Comparison of ENCODE assay signal across 8 mouse cellular contexts in genomic region chr1:191395871-191396433, GRCm38 (mm10). TPM values are rescaled to one million over a fixed set of nuclear protein-coding genes. Genes with fewer than 3 reads are reported as not detected.
A peak's percentile ranks its signal among the peaks of the same experiment; 100 is the strongest.
DNase-seq lines count a peak whose midpoint lies in the region; ATAC-seq lines count a peak whose summit lies in the region.

No protein-coding gene starts in this region.

- H3K9ac ChIP-seq in embryonic facial prominence, embryonic 13.5 days = peak overlapping the region; percentile 91

- H3K36me3 ChIP-seq in embryonic facial prominence, embryonic 13.5 days = no peaks in the 10 kb centered on the region

- under 1% methylated on average over 43 of the region's 43 CpGs for WGBS in embryonic facial prominence, embryonic 13.5 days

- no peaks in the 10 kb centered on the region for H3K9me3 ChIP-seq in embryonic facial prominence, embryonic 13.5 days

- DNase-seq in CD4-positive, CD25-positive, alpha-beta regulatory T cell, adult 2 months (ENCODE audit: low read depth, low spot score) = peak; percentile 81
- DNase-seq in heart, postnatal 10 days = peak; percentile 67 to 72
- peak; percentile 35 to 40 for DNase-seq in layer of hippocampus, adult 18-20 months (ENCODE audit: low spot score in 2 of 2)
- DNase-seq in lung, postnatal 36 days = peak; percentile 58
- DNase-seq in spleen, adult 18-20 months = peak; percentile 68 to 71

- H3K27me3 ChIP-seq in embryonic facial prominence, embryonic 13.5 days = no peaks in the 10 kb centered on the region

- H3K4me1 ChIP-seq in embryonic facial prominence, embryonic 13.5 days = peaks cover 7% of the 10 kb centered on the region

- peak; percentile 1 for ATAC-seq in activated CD4-positive, CD25-positive, alpha-beta regulatory T cell, adult 4 months
- no peak for ATAC-seq in embryonic facial prominence, embryonic 13.5 days (ENCODE audit: insufficient number of reproducible peaks, insufficient read depth, low FRiP score, low TSS enrichment, low read depth)
- no peak for ATAC-seq in erythroid progenitor cell, adult 5-6 weeks (replicated peaks; ENCODE audit: low FRiP score, poor library complexity, severe bottlenecking)

- H3K4me3 ChIP-seq in embryonic facial prominence, embryonic 13.5 days = peak overlapping the region; percentile 88

- peak overlapping the region; percentile 79 for H3K4me2 ChIP-seq in embryonic facial prominence, embryonic 13.5 days

- H3K27ac ChIP-seq in embryonic facial prominence, embryonic 13.5 days = peak overlapping the region; percentile 96

- intact Hi-C loops in heart, postnatal 10 days (cut with DNase I) = loop anchor here (5.0 kb wide), 1 partner anchor 426 kb away; the partner anchor contains the start of gene Nek2

RNA-seq across cellular contexts. Expression of gene Ppp2r5a, which starts 7.1 kb away (rescaled TPM):
- polyA plus RNA-seq in activated CD4-positive, CD25-positive, alpha-beta regulatory T cell, adult 4 months (2017; shearing (Covaris generic)) = 10 to 100 TPM; 43.2 to 52.2 TPM
- polyA plus RNA-seq in embryonic facial prominence, embryonic 13.5 days (2015; fragmentation: Nextera tagmentation; extraction: Ambion mirVana) = 14.4 and 18.6 TPM in 2 replicates
- 100 to 1,000 TPM; 113 to 127 TPM for total RNA-seq in heart, postnatal 10 days (2021)
- total RNA-seq in layer of hippocampus, adult 18-20 months (2021) = 10 to 100 TPM; 74.6 to 79.3 TPM
- total RNA-seq in erythroid progenitor cell, adult 5-6 weeks (2015; ENCODE audit: low replicate concordance) = 59.1 and 84.3 TPM in 2 replicates
- total RNA-seq in erythroid progenitor cell, adult 5-6 weeks (2017; ENCODE audit: low replicate concordance) = 60.7 and 94.6 TPM in 2 replicates
